Mouse (Mus musculus) urinary bladder, adult 2 months (tissue): ENCODE data around the gene Nedd9. TPM values are rescaled to one million over a fixed set of nuclear protein-coding genes. Genes with fewer than 3 reads are reported as not detected.

ENCODE experiments used
- DNase-seq: peaks from one replicate; pipeline ENCODE4 v3.0.0; 2022; ENCODE audit warnings: low spot score
- polyA plus RNA-seq: library from polyadenylated mRNA; depleted of rRNA; stranded (reverse); fragments of >200 nt; gene quantifications from 2 replicates; pipeline ENCODE4 v1.2.3, GENCODE M21; 2012

Gene Nedd9
- polyA plus RNA-seq, 1 experiment: 15.4 TPM

GRCm38 (mm10) chr13:41456292-41457029, 30.7 kb downstream of the Nedd9 start:
- DNase-seq: no peak

- no peak for DNase-seq
Measured at GRCm38 (mm10) chr13:41453227-41454193, 33.7 kb downstream of the Nedd9 start.

- no peak for DNase-seq
Measured at GRCm38 (mm10) chr13:41450821-41451220, 36.3 kb downstream of the Nedd9 start.

DNA sequence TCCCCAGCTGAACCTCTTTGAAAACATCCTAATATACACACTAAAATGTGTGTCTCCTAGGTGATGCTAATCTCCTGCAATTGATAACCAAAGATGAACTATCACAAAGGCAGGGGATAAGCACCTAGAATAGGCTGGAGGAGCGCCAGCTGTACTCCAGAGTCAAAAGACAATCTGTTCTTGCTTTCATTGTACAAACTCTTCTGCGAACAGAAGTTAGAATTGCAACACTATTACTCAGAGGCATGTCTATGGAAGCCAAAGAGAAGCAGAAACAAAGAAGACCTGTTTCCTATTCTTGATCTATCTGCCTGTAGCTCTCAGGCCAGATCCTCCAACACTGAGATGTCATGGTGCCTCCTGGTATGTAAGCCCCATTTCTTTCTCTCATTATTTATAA, 38.0 kb downstream of the Nedd9 start:
- DNase-seq: no peak

GRCm38 (mm10) chr13:41447209-41447608, 40.0 kb downstream of the Nedd9 start:
- DNase-seq: no peak

DNA sequence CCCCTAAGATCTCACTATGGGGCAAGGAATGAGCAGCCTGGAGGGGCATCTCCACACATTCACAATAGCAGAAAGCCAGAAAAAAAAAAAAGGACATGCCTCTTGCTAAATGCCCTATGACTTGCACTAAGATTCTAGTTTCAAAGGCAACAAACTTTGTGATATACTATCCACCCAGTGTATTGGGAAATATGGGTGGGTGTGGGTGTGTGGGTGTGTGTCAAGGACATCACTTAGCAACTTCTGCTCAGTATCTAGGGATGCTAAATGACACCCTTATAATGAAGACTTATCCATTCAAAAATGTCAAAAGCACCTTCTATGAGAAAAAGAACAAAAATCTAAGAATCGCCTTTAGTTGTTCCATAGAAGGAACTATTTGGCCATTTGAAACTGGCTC, 40.6 kb downstream of the Nedd9 start:
- DNase-seq: no peak

- DNase-seq: no peak
Measured at GRCm38 (mm10) chr13:41445067-41445808, 41.9 kb downstream of the Nedd9 start.

GRCm38 (mm10) chr13:41444230-41444629, 42.9 kb downstream of the Nedd9 start:
- no peak for DNase-seq

- DNase-seq: no peak
Measured at GRCm38 (mm10) chr13:41442145-41442544, 45.0 kb downstream of the Nedd9 start.

GRCm38 (mm10) chr13:41440205-41440604, 47.0 kb downstream of the Nedd9 start:
- no peak for DNase-seq

GRCm38 (mm10) chr13:41437390-41437789, 49.8 kb downstream of the Nedd9 start:
- no peak for DNase-seq

- no peak for DNase-seq
Measured at GRCm38 (mm10) chr13:41436731-41437130, 50.4 kb downstream of the Nedd9 start.

DNA sequence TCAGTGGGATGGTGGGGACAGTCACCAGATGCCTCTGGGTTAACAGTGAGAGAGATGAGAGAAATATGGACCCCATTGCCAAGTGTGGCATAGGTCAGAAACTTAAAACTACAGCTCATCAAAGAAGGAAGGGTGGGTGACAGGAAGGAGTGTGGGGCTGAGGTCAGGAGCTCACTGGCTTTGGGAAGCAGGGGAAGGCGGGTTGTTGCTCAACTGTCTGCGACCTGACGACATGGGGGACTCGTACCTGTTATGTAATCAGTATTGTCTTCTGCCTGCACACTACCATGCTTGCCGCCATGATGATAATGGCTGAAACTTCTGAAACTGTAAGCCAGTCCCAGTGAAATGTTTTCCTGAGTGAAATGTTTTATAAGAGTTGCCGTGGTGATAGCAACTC, 54.0 kb downstream of the Nedd9 start:
- no peak for DNase-seq

DNA sequence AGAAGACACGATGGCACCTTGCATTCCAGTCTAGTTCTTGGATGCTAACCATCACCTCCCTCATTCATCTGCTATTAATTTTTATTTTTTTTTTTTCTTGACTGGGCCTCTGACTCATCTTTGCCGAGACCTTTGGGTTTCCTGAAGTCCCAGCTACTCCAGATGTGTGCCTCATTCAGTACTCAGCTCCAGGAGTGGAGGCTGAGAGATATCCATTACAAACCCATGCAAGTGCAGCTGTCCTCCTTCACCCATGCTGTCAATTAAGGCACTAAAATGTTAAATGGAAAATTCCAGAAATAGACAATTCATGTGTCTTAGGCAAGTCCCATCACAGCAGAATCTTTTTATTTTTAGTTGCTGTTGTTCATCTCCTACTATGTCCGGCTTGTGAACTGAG, 55.4 kb downstream of the Nedd9 start:
- DNase-seq: no peak

DNA sequence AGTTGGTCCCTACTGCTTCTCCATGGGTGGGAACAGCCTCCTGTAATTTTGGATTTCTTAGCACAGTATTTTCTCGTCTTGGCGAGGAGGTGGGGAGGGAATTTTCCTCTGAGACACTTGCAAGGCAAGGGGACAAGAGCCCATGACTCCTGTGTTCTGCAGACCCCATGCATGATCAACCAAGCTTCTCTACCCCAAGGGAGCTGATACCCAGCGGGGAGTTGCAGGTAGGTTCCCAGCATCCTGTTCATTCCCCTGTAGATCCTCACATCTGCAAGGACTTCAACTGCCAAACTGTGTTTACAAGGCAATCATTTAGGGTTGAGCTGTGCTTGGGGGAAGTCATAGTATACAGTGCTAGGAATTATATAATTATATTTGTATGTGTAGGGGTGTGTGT, 60.1 kb downstream of the Nedd9 start:
- DNase-seq: no peak

DNA sequence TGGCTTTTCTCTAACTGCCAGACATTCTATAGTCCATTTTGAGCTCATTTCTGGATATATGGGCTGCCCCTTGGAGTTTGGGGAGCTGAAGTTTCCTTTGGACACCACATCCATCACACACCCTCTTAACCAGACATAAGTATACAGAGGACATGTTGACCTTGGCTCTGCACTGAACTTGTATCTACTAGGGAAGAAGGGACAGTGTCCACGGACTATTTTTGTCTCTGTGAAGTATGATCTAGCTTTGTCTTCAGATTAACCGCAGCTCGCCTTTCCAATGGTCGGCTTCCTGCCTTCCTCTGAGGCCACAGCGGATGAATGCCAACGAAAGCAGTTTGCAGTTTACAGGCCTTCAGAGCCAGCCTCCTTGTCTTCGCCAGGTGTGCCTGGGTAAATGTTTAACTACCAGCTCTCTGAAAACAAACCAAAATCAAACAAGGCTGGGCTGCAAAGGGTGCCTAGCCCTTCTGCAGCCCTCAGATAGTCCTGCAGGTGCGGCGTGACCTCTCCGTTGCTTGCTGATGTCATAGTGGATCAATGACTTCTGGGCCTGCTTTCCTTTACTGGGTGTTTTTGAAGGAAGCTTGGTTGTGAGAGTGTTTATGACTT, 63.6 kb downstream of the Nedd9 start:
- DNase-seq: no peak

DNA sequence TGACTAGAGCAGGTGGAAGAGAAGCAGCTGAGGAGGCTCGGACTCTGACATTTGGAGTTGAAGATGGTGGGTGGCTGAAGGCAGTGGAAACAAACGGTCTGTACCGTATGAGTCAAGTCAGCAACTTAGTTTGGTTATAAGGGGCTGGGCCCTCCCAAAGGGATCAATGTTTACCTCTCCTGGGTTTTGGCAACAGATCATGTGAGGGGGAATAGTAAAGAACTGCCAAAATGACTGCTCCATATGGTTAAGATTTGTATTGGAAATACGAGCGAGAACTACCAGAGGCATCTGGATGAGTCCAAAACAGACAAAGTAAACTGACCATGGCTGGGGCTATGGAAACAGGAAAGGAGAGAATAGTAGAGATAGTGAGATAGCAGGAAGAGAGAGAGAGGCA, 64.6 kb downstream of the Nedd9 start:
- DNase-seq: no peak

GRCm38 (mm10) chr13:41420376-41420775, 66.8 kb downstream of the Nedd9 start:
- DNase-seq: no peak

DNA sequence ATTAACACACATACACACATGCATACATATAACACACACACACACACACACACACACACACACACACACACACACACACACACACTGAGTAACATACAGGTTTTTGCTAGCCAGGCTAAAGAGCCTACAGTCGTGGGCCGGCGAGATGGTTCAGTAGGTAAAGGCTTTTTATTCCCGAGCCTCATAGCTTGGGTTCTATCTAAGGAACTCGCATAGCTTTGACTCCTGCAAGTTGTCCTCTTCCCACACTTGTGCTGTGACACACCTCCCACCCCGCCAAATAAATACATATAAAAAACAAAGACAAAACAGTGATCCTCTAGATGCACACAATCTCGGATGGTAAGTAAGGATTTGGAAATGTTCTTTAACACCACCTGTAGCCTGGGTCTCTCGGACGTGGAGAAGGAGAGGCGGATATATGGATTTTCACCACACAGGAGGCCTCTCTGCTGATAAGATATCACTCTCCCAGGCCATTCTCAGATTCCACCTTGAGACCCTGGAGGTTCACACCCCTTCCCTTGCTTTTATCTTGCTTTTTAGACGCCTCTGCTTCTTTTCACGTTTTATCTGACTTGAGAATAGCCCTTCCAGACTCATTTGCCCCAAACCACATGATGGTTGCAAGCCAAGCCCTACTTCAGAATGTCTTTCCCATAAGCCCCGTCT, 68.8 kb downstream of the Nedd9 start:
- no peak for DNase-seq

GRCm38 (mm10) chr13:41416065-41417016, 70.8 kb downstream of the Nedd9 start:
- DNase-seq: no peak
